8 mouse cellular contexts compared by ENCODE assay signal in the genomic region with DNA sequence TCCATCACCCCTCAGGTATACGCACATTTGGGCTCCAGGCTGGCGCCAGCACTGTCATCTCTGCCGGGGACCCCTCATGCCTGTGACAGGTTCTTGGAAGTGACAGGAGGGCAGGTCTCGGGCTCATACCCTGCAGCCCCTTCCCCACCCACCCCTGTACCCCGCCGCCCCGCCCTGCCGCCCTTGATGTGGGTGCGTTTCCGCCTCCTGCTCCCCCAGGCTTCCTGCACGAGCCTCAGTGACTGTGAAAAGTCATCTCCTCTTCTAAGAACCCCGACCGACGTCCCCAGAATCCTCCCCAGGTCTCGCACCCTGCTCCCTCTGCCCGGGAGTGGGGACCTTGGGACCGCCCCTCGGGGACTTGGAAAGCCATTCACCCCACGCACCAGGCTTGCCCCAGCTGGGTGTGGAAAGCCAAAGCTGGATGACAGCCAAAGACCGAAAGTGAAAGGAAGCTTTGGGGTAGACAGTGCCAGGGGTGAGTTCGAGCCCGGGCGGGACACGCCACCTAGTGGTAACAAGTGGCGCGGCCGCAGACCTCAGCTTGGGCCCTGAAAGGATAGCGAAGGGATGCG. TPM values are rescaled to one million over a fixed set of nuclear protein-coding genes. Genes with fewer than 3 reads are reported as not detected.
A peak's percentile ranks its signal among the peaks of the same experiment; 100 is the strongest.
DNase-seq lines count a peak whose midpoint lies in the region; ATAC-seq and TF ChIP-seq lines count a peak whose summit lies in the region.

A gene (minus strand): TSS at position 239 of the 575 bp plus-strand sequence.
A gene (minus strand): TSS at position 440 of the 575 bp plus-strand sequence.

- H3K9me3 ChIP-seq in hindbrain, embryonic 14.5 days (ENCODE audit: control insufficient read depth, low read length), result no peaks in the 10 kb centered on the region

- peak within 1 kb of the TSS; percentile 38 for H3K4me3 ChIP-seq in hindbrain, embryonic 14.5 days (replicated peaks; ENCODE audit: low read length)

- no peak for DNase-seq in Patski (ENCODE audit: low read depth, low spot score)
- peak; percentile 93 to 94 for DNase-seq in cerebellum, postnatal 25 days
- peak; percentile 86 to 89 for DNase-seq in frontal cortex, postnatal 25 days (ENCODE audit: low spot score in 2 of 2)
- DNase-seq in hindbrain, embryonic 14.5 days (ENCODE audit: low spot score), result peak; percentile 82
- peak; percentile 86 to 87 for DNase-seq in layer of hippocampus, postnatal 36 days
- DNase-seq in lung, postnatal 36 days, result peak; percentile 96
- peak; percentile 89 for DNase-seq in retina, embryonic 14.5 days (ENCODE audit: low spot score)
- DNase-seq in thymus, postnatal 36 days, result peak; percentile 91

- no peak within 1 kb of the TSS for H3K27ac ChIP-seq in hindbrain, embryonic 14.5 days

- no peaks in the 10 kb centered on the region for H3K36me3 ChIP-seq in hindbrain, embryonic 14.5 days (replicated peaks; ENCODE audit: control insufficient read depth, insufficient read depth)

- H3K27me3 ChIP-seq in Patski, result no peaks in the 10 kb centered on the region
- 0 out of 2 replicates have a peak, but pooled peaks cover 5% of the 10 kb centered on the region for H3K27me3 ChIP-seq in hindbrain, embryonic 14.5 days (ENCODE audit: control insufficient read depth, insufficient read depth, low read length)

- peak; percentile 79 for ATAC-seq in Patski
- peak; percentile 78; the same call in 1 of the 2 replicates for ATAC-seq in hindbrain, embryonic 14.5 days (ENCODE audit: low FRiP score)

- in situ Hi-C loops in Patski (cut with MboI; ENCODE audit: low pct_unique_long_range_greater_than_20kb), result no loop called here

- TF ChIP-seq CTCF in Patski (IDR thresholded peaks at IDR 0.05), result no peak

- H3K4me2 ChIP-seq in hindbrain, embryonic 14.5 days (replicated peaks), result peak within 1 kb of the TSS; percentile 62

- 0 out of 2 replicates have a peak, but pooled peaks cover 6% of the 10 kb centered on the region for H3K4me1 ChIP-seq in hindbrain, embryonic 14.5 days (replicated peaks; ENCODE audit: control insufficient read depth, insufficient read depth, low read length)

- POLR2A ChIA-PET in Patski (lab: Charles Lee), result interaction anchor here (0.7 kb wide), 1 partner anchor 120 kb away, joined by 3 read pairs; a partner anchor contains a TSS

- WGBS in hindbrain, embryonic 14.5 days, result 5% methylated on average over 29 of the region's 29 CpGs

- CTCF ChIA-PET in Patski (lab: Charles Lee), result interaction anchor here (1.1 to 2.8 kb wide), 5 partner anchors 11 to 55 kb away, joined by 3 to 10 read pairs (median 4); a partner anchor contains a TSS

- peak within 1 kb of the TSS; percentile 57 for H3K9ac ChIP-seq in hindbrain, embryonic 14.5 days

RNA-seq across cellular contexts. Expression of the first gene that starts in this region (rescaled TPM):
- polyA plus RNA-seq in Patski (2021), result not detected
- polyA plus RNA-seq in hindbrain, embryonic 14.5 days (2014; fragmentation: Nextera tagmentation; extraction: Ambion mirVana), result 0.22 TPM in 1 of 2 replicates, not detected in the other
- total RNA-seq in layer of hippocampus, postnatal 36 days (2021), result under 1 TPM in 1 of 2 experiments, not detected in 1; 0.50 TPM

RNA-seq across cellular contexts. Expression of the second gene that starts in this region (rescaled TPM):
- 7.3 TPM for polyA plus RNA-seq in Patski (2021)
- polyA plus RNA-seq in hindbrain, embryonic 14.5 days (2014; fragmentation: Nextera tagmentation; extraction: Ambion mirVana), result 1.7 and 1.8 TPM in 2 replicates
- total RNA-seq in layer of hippocampus, postnatal 36 days (2021), result 10 to 100 TPM in 1 of 2 experiments, 1 to 10 TPM in 1; 7.0 to 10.1 TPM
